Mouse (Mus musculus): ENCODE data around the gene Tgm3.

- TF ChIP-seq CTCF (IDR thresholded peaks at IDR 0.05; ENCODE audit: control insufficient read depth, insufficient read depth, insufficient replicate concordance, low read depth, low read length) (no peak), POLR2A (IDR thresholded peaks at IDR 0.05; ENCODE audit: control insufficient read depth, low read depth, low read length) (no peak)
Observed at GRCm38 (mm10) chr2:130036846-130037245, 24.7 kb downstream of the Tgm3 start.

All from testis, adult 2 months (tissue).